Mouse (Mus musculus) limb, embryonic 14.5 days (tissue): ENCODE data around the gene R3hdm2. TPM values are rescaled to one million over a fixed set of nuclear protein-coding genes. Genes with fewer than 3 reads are reported as not detected.

Experiments used
- ATAC-seq: fragments of 200-750 bp; cut with Nextera tagmentation; 2 replicates; pipeline ENCODE4 v1.8.0; 2017; ENCODE audit warnings: low read depth, moderate number of reproducible peaks, moderate TSS enrichment; ENCODE audit not compliant: low FRiP score
- DNase-seq: peaks from one replicate; pipeline ENCODE4 v3.0.0-alpha.2; 2015; ENCODE audit warnings: low spot score
- H3K27ac ChIP-seq: fragments of 300-500 bp; sonication (generic); replicated peaks from 2 replicates; pipeline ENCODE4 v1.5.1; 2014; ENCODE audit warnings: low read depth, mild to moderate bottlenecking, low read length, moderate library complexity, mixed read lengths
- H3K27me3 ChIP-seq: fragments of 300-500 bp; sonication (generic); 2 replicates; pipeline ENCODE4 v1.6.1; 2014; ENCODE audit warnings: low read length, mixed read lengths; ENCODE audit not compliant: control insufficient read depth, insufficient read depth
- H3K36me3 ChIP-seq: fragments of 300-500 bp; sonication (generic); 2 replicates; pipeline ENCODE4 v1.6.1; 2014; ENCODE audit warnings: mild to moderate bottlenecking, low read length, moderate library complexity, mixed read lengths; ENCODE audit not compliant: control insufficient read depth, insufficient read depth
- H3K4me1 ChIP-seq: fragments of 300-500 bp; sonication (generic); 2 replicates; pipeline ENCODE4 v1.6.1; 2014; ENCODE audit warnings: antibody characterized with exemption, low read length, mixed read lengths; ENCODE audit not compliant: control insufficient read depth, insufficient read depth
- H3K4me2 ChIP-seq: fragments of 300-500 bp; sonication (generic); replicated peaks from 2 replicates; pipeline ENCODE4 v1.6.1; 2014; ENCODE audit warnings: low read depth, mild to moderate bottlenecking, low read length, moderate library complexity; ENCODE audit not compliant: severe bottlenecking
- H3K4me3 ChIP-seq: fragments of 300-500 bp; sonication (generic); replicated peaks from 2 replicates; pipeline ENCODE4 v1.5.1; 2014; ENCODE audit warnings: low read length
- H3K9ac ChIP-seq: fragments of 300-500 bp; sonication (generic); 2 replicates; pipeline ENCODE4 v1.6.1; 2014; ENCODE audit warnings: mild to moderate bottlenecking, low read depth, low read length, moderate library complexity; ENCODE audit not compliant: severe bottlenecking
- H3K9me3 ChIP-seq: fragments of 300-500 bp; sonication (generic); 2 replicates; pipeline ENCODE4 v1.6.1; 2016; ENCODE audit warnings: low read length; ENCODE audit not compliant: control insufficient read depth
- POLR2A ChIP-seq: fragments of 200-500 bp; IDR thresholded peaks from 2 replicates; pipeline ENCODE4 v1.8.0; 2012; ENCODE audit warnings: inconsistent platforms, mild to moderate bottlenecking, moderate library complexity, borderline replicate concordance; ENCODE audit not compliant: insufficient read depth, insufficient read length; ENCODE audit errors: extremely low read depth
- WGBS: fragments of 180-500 bp; shearing (Covaris S2); extraction: QIAGEN DNeasy Blood & Tissue Kit; methylation state at CpG from one replicate; pipeline ENCODE4 v1.1.7; 2014; 5-methylcytosine and 5-hydroxymethylcytosine counted together
- polyA plus RNA-seq, 2 experiments: library from polyadenylated mRNA; depleted of rRNA in 1 of 2; stranded (reverse) in 1 of 2; unstranded in 1 of 2; fragments of >200 nt; fragmentation: Nextera tagmentation in 1 of 2; extraction: Ambion mirVana in 1 of 2; gene quantifications; 2 replicates each; pipeline versions ENCODE4 v1.2.1 to v1.2.3; 2012 to 2014

The R3hdm2 gene
- polyA plus RNA-seq, 2 experiments, result 38.3 to 58.0 TPM

DNA sequence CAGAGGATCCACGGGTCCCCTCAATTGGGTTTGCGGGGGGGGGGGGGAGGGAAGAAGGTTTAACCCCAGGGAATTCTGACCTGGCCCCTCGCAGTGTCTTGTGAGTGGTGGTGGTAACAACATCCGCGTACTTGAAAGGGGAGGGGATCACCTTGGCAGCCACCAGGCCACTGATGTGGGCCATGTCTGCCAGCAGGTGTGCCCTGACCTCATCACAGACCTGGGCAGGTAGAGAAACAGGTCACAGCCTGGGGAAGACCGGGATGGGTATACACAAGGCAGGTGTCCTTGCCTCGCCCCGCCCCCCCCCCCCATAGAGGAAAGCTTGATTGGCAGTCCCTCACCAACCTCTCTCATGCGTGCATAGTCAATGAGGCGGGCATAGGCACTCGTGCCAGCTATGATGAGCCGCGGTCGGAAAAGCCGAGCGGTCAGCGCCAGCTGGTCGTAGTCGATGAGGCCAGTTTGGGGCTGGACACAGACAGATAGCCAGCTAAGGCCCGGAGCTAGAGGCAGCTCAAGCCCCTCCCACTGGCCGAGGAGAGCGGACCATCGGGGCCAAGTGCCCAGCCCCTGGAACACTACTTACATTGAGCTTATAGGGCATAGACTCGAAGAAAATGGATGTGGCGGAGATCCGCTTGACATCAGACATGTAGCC is 139.0 kb downstream of the R3hdm2 start:
- 95% methylated on average over 21 of the region's 26 CpGs for WGBS
- no peak for ATAC-seq
- H3K4me1 ChIP-seq, result peaks cover 21% of the 10 kb centered on the region

DNA sequence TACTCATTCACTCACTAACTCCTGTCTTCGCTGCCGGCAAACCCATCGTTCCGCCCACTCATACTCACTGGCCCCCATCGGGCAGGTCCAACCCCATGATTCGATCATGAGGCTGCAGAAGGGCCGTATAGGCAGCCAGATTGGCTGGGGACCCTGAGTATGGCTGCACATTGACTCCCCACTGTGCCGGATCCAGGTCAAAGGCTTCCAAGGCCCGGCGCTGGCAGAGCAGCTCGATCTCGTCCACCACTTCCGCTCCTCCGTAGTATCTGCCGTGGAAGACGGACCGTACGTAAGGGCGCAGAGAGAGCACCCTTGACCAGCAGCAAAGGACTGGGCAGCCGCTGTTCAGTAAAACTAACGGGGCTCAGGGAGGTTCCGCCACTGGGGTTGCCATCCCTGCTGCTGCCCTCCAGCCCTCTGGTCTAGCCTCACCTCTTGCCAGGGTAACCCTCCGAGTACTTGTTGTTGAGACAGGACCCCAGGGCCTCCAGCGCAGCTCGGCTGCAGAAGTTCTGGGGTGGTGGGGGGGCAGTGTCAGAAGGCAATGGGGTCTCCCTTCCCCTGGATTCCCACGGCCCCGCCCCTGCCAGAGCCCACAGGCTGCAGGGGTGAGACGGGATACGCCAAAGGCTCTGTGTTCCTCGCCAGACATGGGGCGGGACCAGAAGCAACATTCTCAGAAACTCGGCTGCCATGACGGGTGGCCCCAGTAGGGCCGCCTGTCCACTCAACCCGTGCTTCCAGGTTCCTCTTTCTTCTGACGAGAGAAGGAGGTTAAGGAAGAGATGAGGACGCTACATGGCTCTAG is 140.0 kb downstream of the R3hdm2 start:
- ATAC-seq (no peak), DNase-seq (no peak)
- no peaks in the 10 kb centered on the region for H3K9me3 ChIP-seq
- WGBS, result 94% methylated on average over 36 of the region's 37 CpGs
- peaks cover 25% of the 10 kb centered on the region for H3K4me1 ChIP-seq
- H3K27ac ChIP-seq, result no peak overlapping the region
- H3K9ac ChIP-seq, result no peak overlapping the region
- peaks cover 25% of the 10 kb centered on the region for H3K27me3 ChIP-seq
- H3K36me3 ChIP-seq, result peaks cover 26% of the 10 kb centered on the region
- no peak overlapping the region for H3K4me3 ChIP-seq
- H3K4me2 ChIP-seq, result no peak overlapping the region
- no peak for TF ChIP-seq POLR2A

More for the DNA sequence above, 139.0 kb downstream of the R3hdm2 start:
- Histone ChIP-seq H3K9me3 (no peaks in the 10 kb centered on the region), H3K27me3 (peaks cover 25% of the 10 kb centered on the region), H3K27ac (no peak overlapping the region), H3K4me3 (no peak overlapping the region), H3K4me2 (no peak overlapping the region), H3K9ac (no peak overlapping the region), H3K36me3 (peaks cover 26% of the 10 kb centered on the region)
- no peak for TF ChIP-seq POLR2A
- DNase-seq, result no peak

DNA sequence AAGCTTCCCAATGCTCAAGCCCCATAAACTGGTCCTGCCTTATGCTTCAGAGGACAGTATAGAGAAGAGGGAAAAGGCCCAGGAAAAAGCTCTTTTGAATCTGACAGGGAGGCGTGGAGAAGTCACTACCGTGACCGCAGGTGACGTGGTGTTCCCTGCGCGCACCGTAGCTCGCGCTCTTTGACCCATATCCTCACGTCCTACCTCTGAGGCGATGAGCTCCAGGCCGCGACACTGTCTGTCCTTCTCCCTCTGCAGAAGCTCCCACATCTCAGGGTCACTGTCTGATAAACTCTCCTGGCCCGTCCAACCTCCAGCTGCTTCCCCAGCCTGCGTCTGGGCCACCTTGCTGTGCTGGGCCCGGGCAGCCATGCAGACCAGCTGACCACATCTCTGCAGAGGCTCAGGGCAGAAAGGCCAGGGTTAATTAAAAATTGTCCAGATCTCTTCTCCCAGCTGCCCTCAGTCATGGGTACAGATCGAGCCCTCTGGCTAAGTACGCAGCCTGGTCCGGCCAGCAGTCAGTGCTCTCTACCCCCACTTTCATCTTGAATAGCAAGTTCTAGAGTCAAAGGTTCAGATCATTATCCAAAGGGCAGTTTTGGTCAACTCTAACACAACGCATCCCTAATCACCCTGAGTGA is 140.7 kb downstream of the R3hdm2 start:
- no peak overlapping the region for H3K27ac ChIP-seq
- DNase-seq (no peak), ATAC-seq (no peak)
- 85% methylated on average over 20 of the region's 20 CpGs for WGBS
- H3K4me1 ChIP-seq, result peaks cover 28% of the 10 kb centered on the region
- H3K9ac ChIP-seq, result peak overlapping the region; percentile 49
- H3K4me2 ChIP-seq, result peak overlapping the region; percentile 81
- H3K4me3 ChIP-seq, result peak overlapping the region; percentile 49; the same call in 1 of the 2 replicates
- H3K9me3 ChIP-seq, result no peaks in the 10 kb centered on the region
- H3K36me3 ChIP-seq, result peaks cover 26% of the 10 kb centered on the region
- H3K27me3 ChIP-seq, result peaks cover 25% of the 10 kb centered on the region
- TF ChIP-seq POLR2A, result no peak

DNA sequence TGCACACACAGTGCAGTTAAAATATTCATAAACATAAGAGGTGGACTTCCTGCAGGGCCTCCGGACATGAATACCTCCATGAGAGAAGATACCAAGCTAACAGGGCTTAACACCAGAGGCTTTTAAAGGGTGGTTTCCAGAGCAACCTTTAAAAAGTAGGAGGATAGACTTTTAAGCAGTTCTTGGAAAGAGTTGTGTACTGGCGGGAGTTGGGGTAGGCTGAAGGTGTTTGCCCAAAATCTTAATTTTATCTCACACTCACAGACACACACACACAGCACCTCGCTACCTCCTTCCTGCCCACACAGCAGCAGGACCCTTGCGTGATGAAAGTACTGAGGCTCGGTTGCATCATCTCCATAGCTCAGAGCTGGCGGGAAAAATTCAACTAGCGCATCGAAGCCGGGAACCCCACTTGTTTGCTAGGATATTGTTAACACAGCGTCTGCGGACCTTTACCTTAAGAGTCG is 141.5 kb downstream of the R3hdm2 start:
- DNase-seq, result no peak
- H3K27me3 ChIP-seq, result peaks cover 27% of the 10 kb centered on the region

DNA sequence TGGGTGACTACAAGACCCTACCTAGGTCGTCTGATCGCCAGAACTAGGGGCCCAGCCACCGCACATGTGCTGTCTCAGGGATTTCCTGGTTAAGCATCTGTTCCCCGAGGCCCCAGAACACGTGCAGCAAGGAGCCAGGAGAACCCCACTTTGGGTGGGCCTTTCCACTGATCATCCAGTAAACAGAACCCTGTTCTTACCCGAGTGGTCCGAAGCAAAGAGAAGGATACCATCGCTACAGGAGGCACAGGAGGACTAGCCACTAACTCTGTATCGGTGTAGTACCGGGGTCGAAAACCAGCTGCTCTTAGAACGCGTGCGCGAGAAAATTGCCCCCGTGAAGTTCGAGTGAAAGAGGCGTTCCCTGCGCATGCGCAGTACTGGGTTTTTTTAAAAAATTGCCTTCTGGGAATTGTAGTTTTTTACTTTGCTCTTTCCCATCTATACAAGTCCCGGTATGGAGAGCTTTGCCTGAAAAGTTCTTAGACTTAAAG is 142.0 kb downstream of the R3hdm2 start, which contains the start of gene Shmt2:
TSS of gene Shmt2 (minus strand) at position 357 of the 494 bp plus-strand sequence.
- Histone ChIP-seq H3K4me2 (peak within 1 kb of the TSS; percentile 81), H3K4me1 (peaks cover 27% of the 10 kb centered on the region), H3K36me3 (peaks cover 25% of the 10 kb centered on the region), H3K27me3 (peaks cover 31% of the 10 kb centered on the region), H3K4me3 (peak within 1 kb of the TSS; percentile 49), H3K27ac (no peak within 1 kb of the TSS), H3K9me3 (no peaks in the 10 kb centered on the region), H3K9ac (peak within 1 kb of the TSS; percentile 49)
- TF ChIP-seq POLR2A, result no peak
- under 1% methylated on average over 21 of the region's 21 CpGs for WGBS
- ATAC-seq (peak; percentile 76), DNase-seq (peak; percentile 98)

More for the DNA sequence above, 141.5 kb downstream of the R3hdm2 start:
- peaks cover 26% of the 10 kb centered on the region for H3K36me3 ChIP-seq
- H3K9me3 ChIP-seq, result no peaks in the 10 kb centered on the region
- H3K27ac ChIP-seq, result no peak overlapping the region
- H3K4me1 ChIP-seq, result peaks cover 32% of the 10 kb centered on the region
- peak overlapping the region; percentile 49 for H3K4me3 ChIP-seq
- no peak for TF ChIP-seq POLR2A
- peak; percentile 2; the same call in 1 of the 2 replicates for ATAC-seq
- WGBS, result 6% methylated on average over 12 of the region's 12 CpGs
- H3K4me2 ChIP-seq, result peak overlapping the region; percentile 81
- H3K9ac ChIP-seq, result peak overlapping the region; percentile 49
